Mouse (Mus musculus): ENCODE measurements around the gene Rps16.

DNA sequence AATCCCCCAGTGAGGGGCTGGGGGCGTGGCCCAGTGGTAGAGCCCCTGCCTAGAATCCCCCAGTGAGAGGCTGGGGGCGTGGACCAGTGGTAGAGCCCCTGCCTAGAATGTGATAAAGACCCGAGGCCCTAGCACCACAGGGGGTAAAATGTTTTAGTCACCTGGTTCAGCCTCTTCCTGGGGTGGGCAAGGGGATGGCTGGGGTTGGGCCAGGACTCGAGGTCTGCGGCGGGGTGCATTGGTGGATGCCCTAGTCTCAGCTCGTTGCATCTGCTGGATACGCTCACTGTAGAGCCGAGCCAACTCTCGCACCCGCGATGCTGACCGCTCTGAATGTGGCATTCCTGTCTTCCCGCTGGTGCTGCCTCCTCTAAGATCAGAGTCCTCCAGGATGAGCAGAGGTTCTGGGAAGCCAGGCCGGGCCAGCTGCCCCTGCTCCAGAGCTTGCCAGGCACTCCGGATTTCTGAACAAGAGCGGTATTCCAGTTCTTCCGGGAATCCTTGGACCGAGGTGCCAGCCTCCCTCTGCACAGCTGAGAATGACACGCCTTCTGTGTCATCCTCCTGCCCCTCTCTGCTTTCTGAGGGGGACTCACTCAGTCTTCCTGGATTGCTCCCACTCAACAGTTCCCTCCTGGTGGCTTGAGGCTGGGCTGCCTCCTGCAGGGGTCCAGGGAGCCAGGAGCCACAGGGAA is 11.3 kb downstream of the Rps16 start:
- TF ChIP-seq MYOD1 (IDR thresholded peaks at IDR 0.05; ENCODE audit: control insufficient read depth in 1 of 3, insufficient read length in 2 of 3, low read depth in 2 of 3) = peak in 2 of 3 experiments; percentile 46 to 72
- no peak for TF ChIP-seq MAX (IDR thresholded peaks at IDR 0.05; ENCODE audit: low read depth)
- TF ChIP-seq POLR2AphosphoS2 (IDR thresholded peaks at IDR 0.05; ENCODE audit: insufficient read length, low read depth) = no peak
- no peak for TF ChIP-seq POLR2A (IDR thresholded peaks at IDR 0.05; ENCODE audit: insufficient read length, low read depth)
- TF ChIP-seq USF1 (IDR thresholded peaks at IDR 0.05; ENCODE audit: low read depth) = no peak
- no peak for TF ChIP-seq CEBPB (IDR thresholded peaks at IDR 0.05; ENCODE audit: insufficient read depth, poor library complexity, severe bottlenecking)
- TF ChIP-seq TCF12 (IDR thresholded peaks at IDR 0.05; ENCODE audit: insufficient read depth, poor library complexity, severe bottlenecking) = no peak
- TF ChIP-seq TCF3 (IDR thresholded peaks at IDR 0.05; ENCODE audit: insufficient read length, low read depth) = peak; percentile 7
